In the genomic region with DNA sequence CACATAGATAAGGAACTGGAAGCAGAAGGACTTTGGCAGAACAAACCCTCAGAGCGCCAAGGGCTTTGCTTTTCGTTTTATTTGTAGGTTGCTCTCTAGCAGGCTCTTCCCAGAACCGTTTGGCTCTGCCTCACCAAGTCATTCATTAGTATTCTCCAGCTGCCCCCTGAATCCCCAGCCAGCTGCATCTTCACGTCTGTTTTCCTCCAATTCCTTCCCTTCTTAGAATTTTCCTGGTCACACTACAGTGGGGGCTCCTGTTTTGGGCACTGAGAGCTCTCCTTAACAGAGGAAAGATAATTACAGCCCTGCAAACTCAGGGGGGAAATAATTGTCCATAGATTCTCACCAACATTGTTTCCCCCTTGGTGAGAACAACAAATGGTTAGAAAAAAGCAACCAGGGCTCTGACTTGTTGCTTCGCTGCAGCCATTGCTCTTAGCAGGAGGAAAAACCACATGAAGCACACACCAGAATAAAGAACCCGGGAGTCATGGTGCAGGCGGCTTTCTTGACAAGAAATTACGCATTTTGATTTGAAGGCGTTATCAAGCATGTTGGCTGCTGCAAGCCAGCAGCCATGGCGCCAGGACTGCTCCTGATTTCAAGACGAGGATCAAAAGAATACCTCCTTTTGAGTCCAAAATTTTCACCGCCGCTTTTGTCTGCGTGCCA, we compare ENCODE assay signal across 10 mouse cellular contexts. TPM values are rescaled to one million over a fixed set of nuclear protein-coding genes. Genes with fewer than 3 reads are reported as not detected.
DNase-seq lines count a peak whose midpoint lies in the region; ATAC-seq and TF ChIP-seq lines count a peak whose summit lies in the region.
"Had no signal": no experiment of that assay in that cellular context is flagged by ENCODE, and none has a peak within 500 bp of the region (broad histone marks: within the 10 kb centered on the region; RNA-seq: fewer than 3 reads in every experiment).

No protein-coding gene starts in this region.

- ATAC-seq in neural tube, embryonic 11.5 days (ENCODE audit: insufficient read depth, low FRiP score, low TSS enrichment): peak; percentile 64
- peak; percentile 57 for ATAC-seq in hindbrain, embryonic 12.5 days (ENCODE audit: low FRiP score)
- peak; percentile 65 for ATAC-seq in neural tube, embryonic 14.5 days (ENCODE audit: low read depth)

- peak overlapping the region; percentile 51 for H3K4me3 ChIP-seq in cerebellum, adult 2 months (replicated peaks; ENCODE audit: insufficient read depth, low read depth, low read length)
- no peak overlapping the region for H3K4me3 ChIP-seq in neural tube, embryonic 11.5 days (ENCODE audit: low read depth, low read length)
- H3K4me3 ChIP-seq in hindbrain, embryonic 12.5 days: no peak overlapping the region
- H3K4me3 ChIP-seq in neural tube, embryonic 14.5 days (ENCODE audit: low read depth, low read length): no peak overlapping the region

- no peaks in the 10 kb centered on the region for H3K36me3 ChIP-seq in neural tube, embryonic 11.5 days (ENCODE audit: control insufficient read depth, insufficient read depth, low read length)
- H3K36me3 ChIP-seq in hindbrain, embryonic 12.5 days: no peaks in the 10 kb centered on the region
- no peaks in the 10 kb centered on the region for H3K36me3 ChIP-seq in neural tube, embryonic 14.5 days (ENCODE audit: control insufficient read depth, insufficient read depth, low read length)

- no peak overlapping the region for H3K27ac ChIP-seq in cerebellum, adult 2 months (ENCODE audit: insufficient read depth, low read length)
- no peak overlapping the region for H3K27ac ChIP-seq in neural tube, embryonic 11.5 days (ENCODE audit: low read depth, low read length)
- H3K27ac ChIP-seq in hindbrain, embryonic 12.5 days: peak overlapping the region; percentile 56
- H3K27ac ChIP-seq in neural tube, embryonic 14.5 days (ENCODE audit: low read depth, low read length): peak overlapping the region; percentile 58
- H3K27ac ChIP-seq: macrophage had no signal

- no peaks in the 10 kb centered on the region for H3K9me3 ChIP-seq in neural tube, embryonic 11.5 days (ENCODE audit: control insufficient read depth, low read length)
- H3K9me3 ChIP-seq in hindbrain, embryonic 12.5 days (replicated peaks): no peaks in the 10 kb centered on the region
- no peaks in the 10 kb centered on the region for H3K9me3 ChIP-seq in neural tube, embryonic 14.5 days (ENCODE audit: control insufficient read depth, low read length)

- 17% methylated on average over 14 of the region's 14 CpGs for WGBS in cerebellum, adult 2 months
- 35% methylated on average over 14 of the region's 14 CpGs for WGBS in neural tube, embryonic 11.5 days
- WGBS in hindbrain, embryonic 12.5 days: 21% methylated on average over 14 of the region's 14 CpGs
- WGBS in neural tube, embryonic 14.5 days: 17% methylated on average over 14 of the region's 14 CpGs

- no peaks in the 10 kb centered on the region for H3K4me1 ChIP-seq in cerebellum, adult 2 months (ENCODE audit: control insufficient read depth, insufficient read depth, low read length)
- peaks cover 5% of the 10 kb centered on the region for H3K4me1 ChIP-seq in neural tube, embryonic 11.5 days (ENCODE audit: control insufficient read depth, insufficient read depth, low read length)
- peaks cover 19% of the 10 kb centered on the region for H3K4me1 ChIP-seq in hindbrain, embryonic 12.5 days
- H3K4me1 ChIP-seq in neural tube, embryonic 14.5 days (ENCODE audit: control insufficient read depth, insufficient read depth, low read length): peaks cover 15% of the 10 kb centered on the region; the same call in 1 of the 2 replicates

- H3K4me2 ChIP-seq in neural tube, embryonic 11.5 days (ENCODE audit: low read depth): peak overlapping the region; percentile 18; the same call in 1 of the 2 replicates
- H3K4me2 ChIP-seq in hindbrain, embryonic 12.5 days (replicated peaks): peak overlapping the region; percentile 43
- H3K4me2 ChIP-seq in neural tube, embryonic 14.5 days (ENCODE audit: low read depth, low read length): peak overlapping the region; percentile 36

- no peaks in the 10 kb centered on the region for H3K27me3 ChIP-seq in cerebellum, adult 2 months (ENCODE audit: control insufficient read depth, insufficient read depth, low read length)
- H3K27me3 ChIP-seq in neural tube, embryonic 11.5 days (ENCODE audit: control insufficient read depth, insufficient read depth, low read length): no peaks in the 10 kb centered on the region
- no peaks in the 10 kb centered on the region for H3K27me3 ChIP-seq in hindbrain, embryonic 12.5 days
- no peaks in the 10 kb centered on the region for H3K27me3 ChIP-seq in neural tube, embryonic 14.5 days (ENCODE audit: control insufficient read depth, insufficient read depth, low read length)

- no peak overlapping the region for H3K9ac ChIP-seq in neural tube, embryonic 11.5 days (ENCODE audit: low read length)
- H3K9ac ChIP-seq in hindbrain, embryonic 12.5 days: no peak overlapping the region
- no peak overlapping the region for H3K9ac ChIP-seq in neural tube, embryonic 14.5 days (replicated peaks; ENCODE audit: low read depth, low read length)

- DNase-seq in cerebellum, adult 2 months: peak in 1 of 2 experiments; percentile 18
- DNase-seq in cerebellum, adult 9-10 months: no peak
- peak; percentile 45 for DNase-seq in neural tube, embryonic 11.5 days (ENCODE audit: low spot score)
- no peak for DNase-seq in neural tube, embryonic 10.5 days (ENCODE audit: extremely low spot score, low spot score)
- DNase-seq in urinary bladder, postnatal 36 days (ENCODE audit: low spot score in 2 of 2): no peak
- no peak for DNase-seq in kidney, postnatal 10 days
- DNase-seq: adrenal gland, adult 8-10 months had no signal

- no peak for TF ChIP-seq POLR2A in cerebellum, adult 2 months (IDR thresholded peaks at IDR 0.05; ENCODE audit: borderline replicate concordance, insufficient read depth, low read length)

- no peak for TF ChIP-seq CTCF in cerebellum, adult 2 months (IDR thresholded peaks at IDR 0.05; ENCODE audit: borderline replicate concordance, insufficient read depth, low read depth, low read length)

RNA-seq across cellular contexts. Expression of gene Cer1, which starts 31.2 kb away (rescaled TPM):
- not detected in 2 replicates for polyA plus RNA-seq in cerebellum, adult 2 months (2012; rRNA removed)
- 0.13 TPM in 1 of 2 replicates, not detected in the other for polyA plus RNA-seq in neural tube, embryonic 11.5 days (2014; fragmentation: Nextera tagmentation; extraction: Ambion mirVana)
- 0.26 TPM in 1 of 2 replicates, not detected in the other for polyA plus RNA-seq in hindbrain, embryonic 12.5 days (2016; fragmentation: Nextera tagmentation; extraction: Ambion mirVana)
- 0.30 TPM in 1 of 2 replicates, not detected in the other for polyA plus RNA-seq in neural tube, embryonic 14.5 days (2014; fragmentation: Nextera tagmentation; extraction: Ambion mirVana)
- polyA plus RNA-seq: macrophage had no signal

RNA-seq across cellular contexts. Expression of gene Zdhhc21, which starts 56.4 kb away (rescaled TPM):
- 16.3 and 17.4 TPM in 2 replicates for polyA plus RNA-seq in cerebellum, adult 2 months (2012; rRNA removed)
- polyA plus RNA-seq in neural tube, embryonic 11.5 days (2014; fragmentation: Nextera tagmentation; extraction: Ambion mirVana): 12.4 and 14.1 TPM in 2 replicates
- polyA plus RNA-seq in hindbrain, embryonic 12.5 days (2016; fragmentation: Nextera tagmentation; extraction: Ambion mirVana): 20.2 and 22.4 TPM in 2 replicates
- polyA plus RNA-seq in neural tube, embryonic 14.5 days (2014; fragmentation: Nextera tagmentation; extraction: Ambion mirVana): 19.8 and 20.3 TPM in 2 replicates

Comparison
In these comparisons a context has a peak if more than half of its experiments do, and no peak if none do; other contexts are left out.
1. H3K27ac ChIP-seq: peak in hindbrain, embryonic 12.5 days (single experiment) and neural tube, embryonic 14.5 days (single experiment); none in cerebellum, adult 2 months (single experiment) and neural tube, embryonic 11.5 days (single experiment).
2. Peak in every context shown above with its lines, with median percentiles within 50 percentile points of each other: ATAC-seq and H3K4me2 ChIP-seq.